Mouse (Mus musculus): ENCODE data around the gene Elk3.

Gene Elk3

DNA sequence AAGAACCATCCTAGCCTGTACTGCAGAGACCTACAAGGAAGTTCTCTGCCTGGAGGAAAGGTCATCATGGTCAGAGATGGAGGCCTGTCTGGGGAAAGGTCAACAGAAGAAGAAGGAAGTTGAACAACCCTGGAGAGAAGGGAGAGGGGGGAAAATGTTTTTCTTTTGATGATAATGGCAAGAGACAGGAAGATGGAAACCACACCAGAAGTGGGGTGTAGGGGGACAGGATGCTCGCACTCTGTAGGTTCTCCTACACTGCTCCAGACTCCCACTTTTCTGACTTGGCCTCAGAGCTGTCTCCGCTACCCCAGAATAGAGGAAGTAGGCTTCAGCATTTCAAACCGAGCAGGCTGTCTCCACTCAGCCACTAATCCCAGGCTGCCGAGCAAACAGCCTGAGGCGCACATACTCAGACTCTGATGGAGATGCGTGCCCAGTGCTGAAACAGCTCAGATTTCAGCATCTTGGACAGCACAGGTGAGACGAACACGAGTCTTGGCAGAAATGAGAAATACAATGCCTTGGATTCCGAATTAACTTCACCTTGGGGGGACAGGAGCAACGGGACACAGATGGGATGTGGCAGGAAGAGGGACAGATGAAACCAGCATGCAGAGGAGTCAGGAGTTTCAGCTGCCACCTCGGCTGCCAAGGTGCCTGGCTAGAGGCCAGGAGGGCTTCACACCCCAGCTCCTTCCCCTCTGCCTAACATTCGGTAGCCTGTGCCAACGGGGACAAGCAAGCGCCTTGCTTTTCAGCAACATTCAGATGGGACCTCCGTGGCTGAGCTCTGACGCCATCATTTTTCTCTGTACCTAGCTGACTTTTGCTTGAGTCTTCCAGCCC lies 49.6 kb downstream of the Elk3 start:
- in situ Hi-C loops (cut with MboI; ENCODE audit: low pct_unique_long_range_greater_than_20kb in 1 of 2, low sequenced_read_pairs in 2 of 2, unreplicated experiment in 1 of 2) = no loop called here

DNA sequence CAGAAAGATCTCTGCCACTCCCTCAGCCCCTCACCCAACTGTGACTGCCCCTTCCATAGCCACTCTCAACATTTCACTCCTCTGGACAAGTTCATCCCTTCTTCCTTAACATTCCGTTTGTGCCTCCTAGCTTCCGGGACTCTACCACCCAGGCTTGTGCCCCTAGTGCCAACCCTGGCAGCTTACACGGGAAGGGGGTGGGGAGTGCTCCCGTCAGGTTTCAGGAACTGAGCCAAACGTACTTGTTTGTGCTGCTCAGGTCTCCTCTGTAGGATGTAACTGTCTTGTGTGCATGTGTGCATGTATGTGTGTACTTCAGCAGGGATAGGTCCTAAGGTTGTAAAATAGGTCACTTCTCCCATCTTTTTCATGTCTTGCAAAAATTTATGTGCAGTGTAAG lies 51.1 kb downstream of the Elk3 start:
- in situ Hi-C loops (cut with MboI; ENCODE audit: low pct_unique_long_range_greater_than_20kb in 1 of 2, low sequenced_read_pairs in 2 of 2, unreplicated experiment in 1 of 2) = loop anchor here in 1 of 2 experiments (10.0 kb wide), 1 partner anchor 75 kb away; no protein-coding TSS in a partner anchor

DNA sequence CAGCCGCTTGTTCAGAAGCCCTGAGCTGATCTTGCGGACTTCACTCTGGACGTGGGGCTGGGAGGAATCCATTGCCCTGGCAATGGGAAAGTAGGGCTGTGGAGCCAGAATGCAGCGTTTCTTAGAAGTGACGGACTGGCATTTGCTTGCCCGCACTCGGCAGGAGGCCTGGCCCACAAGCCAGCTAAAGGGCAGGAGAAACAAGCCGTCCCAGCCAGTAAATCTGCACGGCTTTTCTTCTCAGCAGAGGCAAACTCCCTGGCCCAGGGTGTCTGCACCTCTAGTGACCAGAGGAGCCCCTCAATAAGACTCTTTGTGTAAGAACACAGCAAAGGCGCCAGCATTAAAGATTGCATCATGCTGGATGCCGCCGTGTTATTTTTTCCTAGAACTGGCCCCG lies 55.6 kb downstream of the Elk3 start:
- in situ Hi-C loops (cut with MboI; ENCODE audit: low pct_unique_long_range_greater_than_20kb in 1 of 2, low sequenced_read_pairs in 2 of 2, unreplicated experiment in 1 of 2) = loop anchor here in 1 of 2 experiments (10.0 kb wide), 1 partner anchor 70 kb away; no protein-coding TSS in a partner anchor

DNA sequence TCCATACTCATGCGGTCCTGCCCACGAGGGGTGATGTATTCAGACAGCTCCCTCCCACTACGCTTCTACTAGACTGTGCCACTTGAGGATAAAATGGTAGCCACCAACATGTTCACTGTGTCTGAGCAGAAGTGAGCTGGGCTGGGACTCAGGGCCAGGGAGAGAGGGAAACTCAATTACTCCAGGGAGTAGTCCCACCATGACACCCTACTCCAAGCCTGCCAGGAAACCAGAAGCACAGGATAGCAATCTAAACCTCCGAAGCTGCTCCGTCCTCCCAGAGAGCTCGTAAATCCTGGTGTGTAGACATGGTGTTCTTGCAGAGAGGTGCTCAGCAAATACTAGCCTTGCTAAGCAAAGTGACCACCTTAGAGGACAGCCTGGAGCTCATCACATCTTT lies 57.8 kb downstream of the Elk3 start:
- in situ Hi-C loops (cut with MboI; ENCODE audit: low pct_unique_long_range_greater_than_20kb in 1 of 2, low sequenced_read_pairs in 2 of 2, unreplicated experiment in 1 of 2) = loop anchor here in 1 of 2 experiments (10.0 kb wide), 1 partner anchor 68 kb away; no protein-coding TSS in a partner anchor

DNA sequence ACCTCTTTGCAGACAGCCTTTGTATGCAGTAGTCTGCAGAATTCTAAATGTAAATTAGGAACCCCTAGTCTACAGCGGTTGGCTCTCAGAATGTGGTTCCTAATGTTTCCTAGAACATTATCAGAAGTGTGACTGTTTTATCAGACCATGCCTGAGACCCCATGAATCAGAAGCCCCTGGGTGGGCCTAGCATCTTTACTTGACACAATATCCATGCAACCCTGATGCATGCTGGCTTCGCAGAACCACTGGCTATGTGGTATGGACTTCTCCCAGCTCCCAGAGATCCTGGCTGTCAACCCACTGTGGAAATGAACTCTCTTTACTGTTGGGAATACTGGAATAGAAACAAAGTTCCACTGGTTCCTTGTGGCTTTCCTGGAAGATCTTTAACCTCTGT lies 58.3 kb downstream of the Elk3 start:
- in situ Hi-C loops (cut with MboI; ENCODE audit: low pct_unique_long_range_greater_than_20kb in 1 of 2, low sequenced_read_pairs in 2 of 2, unreplicated experiment in 1 of 2) = loop anchor here in 1 of 2 experiments (10.0 kb wide), 1 partner anchor 68 kb away; no protein-coding TSS in a partner anchor

DNA sequence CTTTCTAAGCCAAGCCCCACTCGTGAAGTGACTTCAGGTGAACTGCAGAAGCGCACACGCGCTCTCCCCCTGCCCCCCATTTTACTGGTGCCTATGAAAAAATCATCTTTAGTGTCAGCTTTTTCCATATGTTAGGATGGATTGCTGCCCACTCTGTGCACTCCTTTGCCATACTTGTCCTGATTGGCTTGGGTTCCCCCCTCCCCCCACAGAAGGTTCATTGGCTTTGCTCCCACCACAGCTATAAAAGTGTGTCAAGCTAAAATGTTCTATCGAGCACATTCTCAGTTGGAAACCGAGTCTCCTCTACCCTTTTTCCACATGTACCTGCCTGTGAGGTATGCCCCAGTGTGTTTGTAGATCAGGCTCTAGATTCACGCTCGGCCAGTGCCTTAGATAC lies 59.5 kb downstream of the Elk3 start:
- in situ Hi-C loops (cut with MboI; ENCODE audit: low pct_unique_long_range_greater_than_20kb in 1 of 2, low sequenced_read_pairs in 2 of 2, unreplicated experiment in 1 of 2) = loop anchor here in 1 of 2 experiments (10.0 kb wide), 1 partner anchor 67 kb away; no protein-coding TSS in a partner anchor

DNA sequence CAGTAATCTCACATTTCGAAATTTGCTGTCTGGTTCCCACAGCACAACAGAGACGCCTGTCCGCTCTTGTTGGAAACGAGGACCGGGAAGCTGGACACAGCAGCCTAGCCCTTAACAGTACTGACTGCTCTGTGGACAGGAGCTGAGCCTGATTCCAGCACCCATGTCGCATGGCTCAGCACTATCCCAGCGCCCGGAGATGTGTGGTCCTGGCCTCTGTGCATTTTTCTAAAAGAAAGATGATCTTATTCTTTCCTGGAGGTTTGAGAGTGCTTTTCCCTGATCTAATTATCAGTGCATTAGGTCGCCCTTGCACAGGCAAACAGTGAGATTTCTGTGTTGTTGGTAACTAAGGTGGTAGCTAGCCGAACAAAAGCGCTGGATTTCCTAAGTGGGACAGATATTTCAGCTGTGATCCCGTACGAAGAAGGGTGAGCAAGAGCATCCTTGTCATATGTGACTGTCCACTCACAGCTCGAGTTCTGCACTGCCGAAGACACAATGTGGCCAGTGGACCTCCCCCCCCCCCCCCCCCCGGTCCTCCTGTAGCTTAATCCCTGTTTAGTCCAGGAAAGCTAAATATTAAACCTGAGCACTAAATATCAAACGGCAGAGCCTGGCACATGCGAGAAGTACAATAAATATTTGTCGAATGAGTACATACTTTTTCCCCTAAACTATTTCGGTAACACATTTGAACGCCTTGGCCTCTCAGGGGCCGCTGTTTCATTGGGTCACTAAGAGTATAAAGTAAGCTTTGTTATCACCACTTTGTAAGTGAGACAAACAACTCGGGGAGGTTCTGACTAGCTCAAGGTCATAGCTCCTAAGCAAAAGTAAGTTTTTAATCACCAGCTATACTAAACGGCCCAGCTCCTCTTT lies 60.3 kb downstream of the Elk3 start:
- in situ Hi-C loops (cut with MboI; ENCODE audit: low pct_unique_long_range_greater_than_20kb in 1 of 2, low sequenced_read_pairs in 2 of 2, unreplicated experiment in 1 of 2) = loop anchor here in 1 of 2 experiments (10.0 kb wide), 1 partner anchor 66 kb away; no protein-coding TSS in a partner anchor

DNA sequence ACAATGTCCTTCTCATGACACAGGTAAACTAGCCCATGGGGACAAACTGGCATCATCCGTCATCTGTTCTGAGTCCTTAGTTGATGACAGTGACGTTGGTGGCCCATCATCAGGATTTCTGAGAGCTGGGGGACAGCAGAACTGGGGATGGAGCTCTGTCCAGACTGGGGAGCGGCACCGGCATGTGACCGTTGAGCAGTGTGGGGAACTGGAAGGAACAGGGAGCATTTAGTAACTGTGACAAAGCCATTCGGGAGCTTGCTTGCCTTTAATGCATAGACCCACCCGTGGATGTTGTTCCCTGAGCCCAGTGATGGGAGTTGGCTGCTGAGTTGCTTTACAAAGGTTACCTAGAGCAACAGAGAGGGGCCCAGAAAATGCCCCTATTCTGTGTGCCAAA lies 61.0 kb downstream of the Elk3 start:
- in situ Hi-C loops (cut with MboI; ENCODE audit: low pct_unique_long_range_greater_than_20kb in 1 of 2, low sequenced_read_pairs in 2 of 2, unreplicated experiment in 1 of 2) = loop anchor here in 1 of 2 experiments (10.0 kb wide), 1 partner anchor 65 kb away; no protein-coding TSS in a partner anchor

DNA sequence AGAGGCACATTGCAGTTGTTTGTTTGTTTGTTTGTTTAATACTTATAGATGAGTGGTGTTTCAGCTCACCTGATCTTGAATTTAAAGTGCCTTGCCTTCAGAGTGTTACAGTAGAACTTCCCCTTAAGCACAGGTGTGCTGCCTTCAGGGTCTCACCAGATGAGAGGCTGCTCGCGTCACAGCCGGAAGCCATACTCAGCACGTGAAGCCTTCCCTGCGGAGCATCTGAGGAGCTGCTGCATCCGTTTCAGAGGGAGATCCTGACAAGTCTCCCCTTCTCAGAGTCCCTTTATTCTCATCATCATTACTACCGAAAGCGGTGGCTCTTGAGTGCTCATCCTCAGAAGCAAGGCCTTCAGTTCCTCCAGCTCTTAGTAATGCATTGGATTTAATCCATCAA lies 62.5 kb downstream of the Elk3 start:
- in situ Hi-C loops (cut with MboI; ENCODE audit: low pct_unique_long_range_greater_than_20kb in 1 of 2, low sequenced_read_pairs in 2 of 2, unreplicated experiment in 1 of 2) = no loop called here

DNA sequence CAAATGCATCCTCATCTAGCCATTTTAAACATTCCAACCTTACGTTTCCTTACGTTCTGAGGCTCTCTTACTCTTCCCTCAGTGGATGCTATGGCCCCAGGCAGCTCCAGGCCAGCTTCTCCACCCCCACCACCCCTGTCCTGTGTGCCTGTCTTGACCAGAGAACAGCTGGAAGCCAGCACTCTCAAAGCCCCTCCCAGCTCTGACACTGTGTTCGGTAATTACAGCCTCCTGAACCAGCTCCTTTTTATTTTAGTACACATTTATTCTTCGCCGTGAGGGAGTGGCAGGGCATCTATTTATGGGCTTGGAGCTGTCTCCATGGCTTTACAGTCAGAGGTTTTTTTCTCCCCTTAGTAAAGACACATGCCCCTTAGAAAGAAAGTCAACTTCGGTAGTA lies 63.0 kb downstream of the Elk3 start:
- in situ Hi-C loops (cut with MboI; ENCODE audit: low pct_unique_long_range_greater_than_20kb in 1 of 2, low sequenced_read_pairs in 2 of 2, unreplicated experiment in 1 of 2) = no loop called here

DNA sequence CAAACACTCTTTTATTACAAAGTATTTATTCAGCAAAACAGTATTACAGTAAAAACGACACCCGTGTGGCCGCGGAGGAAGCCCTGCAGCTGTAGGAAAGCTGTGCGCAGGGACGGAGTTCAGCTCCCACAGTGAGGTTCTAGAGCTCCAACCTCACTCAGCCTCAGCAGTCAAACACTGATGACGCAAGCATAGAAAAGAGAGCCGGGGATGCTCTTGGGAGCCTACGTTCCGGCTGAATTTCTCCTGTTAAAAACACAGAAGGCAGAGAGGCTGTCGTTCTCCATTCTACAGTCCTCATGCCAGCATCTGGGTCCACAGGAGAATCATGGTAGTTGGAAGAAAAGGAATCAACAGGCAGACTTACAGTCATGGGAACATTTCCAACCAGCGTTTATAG lies 63.5 kb downstream of the Elk3 start:
- in situ Hi-C loops (cut with MboI; ENCODE audit: low pct_unique_long_range_greater_than_20kb in 1 of 2, low sequenced_read_pairs in 2 of 2, unreplicated experiment in 1 of 2) = no loop called here

DNA sequence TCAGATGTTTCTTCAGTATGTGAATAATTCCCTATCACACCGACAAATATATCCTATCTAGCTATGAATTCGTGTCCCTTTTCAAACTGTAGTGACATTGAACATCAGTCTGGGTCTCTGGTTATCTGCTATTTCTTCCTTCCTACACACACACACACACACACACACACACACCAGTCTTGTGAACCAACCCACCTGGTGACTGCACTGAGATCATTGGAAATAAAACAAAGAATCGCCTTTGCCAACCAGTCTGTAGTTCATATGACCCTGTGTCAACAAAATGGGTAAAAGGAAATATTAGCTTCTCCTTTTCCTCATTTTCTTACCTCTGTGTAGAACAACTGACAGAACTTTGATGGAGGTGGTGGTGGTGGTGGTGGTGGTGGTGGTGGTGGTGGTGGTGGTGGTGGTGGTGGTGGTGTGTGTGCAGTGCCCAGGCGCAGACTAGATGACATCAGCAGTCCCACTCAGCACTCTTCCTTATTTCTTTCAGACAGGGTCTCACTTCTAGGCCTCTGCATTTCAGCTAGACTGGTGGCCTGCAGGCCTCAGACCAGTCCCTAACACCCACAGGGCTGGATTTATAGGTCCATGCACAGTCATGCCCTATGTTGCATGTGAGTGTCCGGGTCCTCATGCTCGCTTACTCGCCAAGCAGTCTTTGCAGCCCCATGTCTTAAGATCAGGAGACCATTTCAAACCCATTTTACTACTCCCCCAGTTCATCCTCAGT lies 64.6 kb downstream of the Elk3 start:
- in situ Hi-C loops (cut with MboI; ENCODE audit: low pct_unique_long_range_greater_than_20kb in 1 of 2, low sequenced_read_pairs in 2 of 2, unreplicated experiment in 1 of 2) = no loop called here

DNA sequence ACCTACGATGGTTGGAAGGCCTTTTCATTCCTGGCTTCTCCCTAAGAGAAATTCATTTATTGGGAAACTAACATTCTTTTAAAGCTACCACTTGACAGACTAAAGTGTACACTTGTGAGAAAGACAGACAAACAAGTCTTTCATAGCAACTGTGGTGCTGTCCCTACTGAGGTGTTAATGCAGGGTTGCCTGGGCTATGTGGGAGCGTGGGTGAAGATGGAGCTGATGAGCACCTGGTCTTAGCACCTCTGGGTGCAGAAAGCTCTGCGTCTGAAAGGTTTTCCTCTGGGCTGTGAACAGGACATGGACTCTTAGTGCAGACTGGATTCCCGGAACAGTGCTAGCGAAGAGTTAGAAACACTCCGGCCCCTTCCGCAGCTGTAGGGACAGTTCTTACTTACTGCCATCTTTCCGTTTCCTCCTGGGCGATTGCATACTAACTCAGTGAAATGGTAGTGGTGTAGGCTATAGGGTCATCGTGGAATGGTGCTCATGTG lies 66.7 kb downstream of the Elk3 start:
- in situ Hi-C loops (cut with MboI; ENCODE audit: low pct_unique_long_range_greater_than_20kb in 1 of 2, low sequenced_read_pairs in 2 of 2, unreplicated experiment in 1 of 2) = no loop called here

DNA sequence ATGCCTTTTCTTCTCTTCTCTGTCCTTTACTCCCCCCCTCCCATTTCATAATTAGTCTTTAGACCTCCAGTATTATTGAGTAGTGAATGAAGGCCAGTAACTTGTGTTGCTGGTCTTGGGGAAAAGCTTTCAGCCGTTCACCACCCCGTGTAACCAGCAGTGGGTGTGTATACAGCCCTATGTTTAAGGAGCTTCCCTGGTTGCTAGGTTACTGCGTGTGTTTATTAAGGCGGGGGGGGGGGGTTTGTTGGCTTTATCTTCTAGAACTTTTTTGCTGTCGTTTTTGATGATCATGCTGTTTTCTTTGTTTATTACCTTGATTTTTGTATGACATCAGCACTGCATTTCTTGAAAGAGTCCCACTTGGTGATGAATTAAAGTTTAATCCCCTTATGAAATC lies 68.1 kb downstream of the Elk3 start:
- in situ Hi-C loops (cut with MboI; ENCODE audit: low pct_unique_long_range_greater_than_20kb in 1 of 2, low sequenced_read_pairs in 2 of 2, unreplicated experiment in 1 of 2) = no loop called here

DNA sequence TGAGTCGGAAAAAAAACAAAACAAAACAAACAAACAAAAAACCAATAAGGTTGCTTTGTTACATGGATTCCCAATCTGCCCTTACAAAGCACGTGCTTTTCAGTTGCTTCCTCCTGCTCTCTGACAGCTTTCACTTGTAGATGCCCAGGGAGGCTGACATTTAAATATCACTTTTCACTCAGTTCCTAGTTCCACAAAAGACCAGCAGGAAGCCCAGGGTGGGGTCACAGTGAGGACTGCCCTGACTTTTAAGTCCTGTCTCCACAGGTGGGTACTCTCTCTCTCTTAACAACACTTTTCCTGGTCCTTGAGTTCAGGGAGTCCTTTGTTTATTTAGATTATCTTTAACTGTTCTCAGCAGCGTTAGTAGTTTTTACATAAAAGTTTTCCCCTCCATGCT lies 68.7 kb downstream of the Elk3 start:
- in situ Hi-C loops (cut with MboI; ENCODE audit: low pct_unique_long_range_greater_than_20kb in 1 of 2, low sequenced_read_pairs in 2 of 2, unreplicated experiment in 1 of 2) = no loop called here

DNA sequence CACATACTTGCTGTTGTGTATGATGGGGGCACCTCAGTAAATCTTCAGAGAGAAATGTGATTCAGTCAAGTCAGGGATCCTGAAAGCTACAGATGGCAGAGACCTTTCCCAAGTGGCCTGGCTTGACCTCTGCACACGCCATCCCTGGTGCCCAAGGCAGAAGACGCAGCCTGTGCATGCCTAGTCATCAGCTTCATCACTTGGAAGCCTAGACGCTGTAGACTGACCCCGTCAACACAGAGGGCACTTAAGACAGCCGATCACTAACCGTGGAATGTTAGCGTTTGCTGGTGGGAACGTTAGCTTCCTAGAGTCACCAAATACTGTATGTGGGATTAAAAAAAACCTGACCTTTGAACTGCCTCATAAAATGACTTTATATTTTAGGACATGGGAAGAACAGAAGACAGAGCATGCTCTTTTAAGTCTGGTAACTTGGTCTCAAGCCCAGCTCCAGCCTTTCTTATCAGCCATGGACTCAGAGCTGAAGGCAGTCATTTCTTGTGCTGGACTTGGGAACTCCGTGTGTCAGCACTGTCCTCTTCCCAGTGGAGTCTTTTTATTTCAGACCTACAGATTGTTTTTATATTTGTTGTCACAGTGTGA lies 71.6 kb downstream of the Elk3 start:
- in situ Hi-C loops (cut with MboI; ENCODE audit: low pct_unique_long_range_greater_than_20kb in 1 of 2, low sequenced_read_pairs in 2 of 2, unreplicated experiment in 1 of 2) = no loop called here

DNA sequence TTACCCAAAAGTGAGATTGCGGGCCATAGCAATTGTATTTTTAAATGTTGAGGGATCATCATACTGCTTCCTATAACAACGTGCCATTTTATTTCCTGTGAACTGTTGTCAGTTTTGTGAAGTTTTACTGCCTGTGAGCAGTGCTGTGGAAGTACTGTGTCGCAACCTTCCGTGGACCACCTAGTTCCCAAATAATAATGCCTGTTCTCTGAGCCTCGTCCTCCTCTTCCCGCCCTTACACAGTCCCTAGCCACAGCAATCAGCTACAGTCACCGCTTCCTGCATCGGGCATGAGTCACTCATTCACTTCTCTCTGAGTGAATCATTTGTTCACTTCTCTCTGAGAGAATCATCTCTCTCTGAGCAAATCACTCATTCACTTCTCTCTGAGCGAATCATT lies 76.2 kb downstream of the Elk3 start:
- in situ Hi-C loops (cut with MboI; ENCODE audit: low pct_unique_long_range_greater_than_20kb in 1 of 2, low sequenced_read_pairs in 2 of 2, unreplicated experiment in 1 of 2) = no loop called here

DNA sequence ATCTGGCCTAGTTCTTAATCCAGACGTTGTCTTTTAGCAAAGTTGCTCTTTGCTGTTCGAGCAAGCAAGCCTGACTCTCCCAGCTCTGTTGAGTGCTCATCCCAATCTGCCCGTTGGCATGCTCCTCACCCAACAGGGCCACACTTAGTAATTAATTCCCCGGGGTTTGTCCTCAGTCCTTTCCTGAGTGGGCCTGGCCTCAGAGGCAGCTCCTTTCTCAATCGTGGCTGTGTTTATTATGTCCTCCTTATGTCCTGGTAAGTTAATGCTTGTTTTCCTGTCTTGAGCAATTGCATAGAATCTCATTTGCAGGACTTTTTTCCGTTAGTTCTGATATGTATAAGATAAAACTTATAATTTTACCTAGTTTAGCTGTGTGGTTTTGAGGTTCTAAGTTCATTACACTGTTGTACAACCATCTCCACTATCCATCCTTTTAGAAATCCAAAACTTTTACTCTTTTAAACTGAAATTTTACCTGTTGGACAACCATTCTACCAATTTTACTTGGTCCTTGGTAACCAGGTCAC lies 77.2 kb downstream of the Elk3 start:
- in situ Hi-C loops (cut with MboI; ENCODE audit: low pct_unique_long_range_greater_than_20kb in 1 of 2, low sequenced_read_pairs in 2 of 2, unreplicated experiment in 1 of 2) = no loop called here

All from mouse embryonic stem cell (cell line).